Mouse (Mus musculus) cerebellum, adult 9-11 months (tissue): Measurements from ENCODE around the gene Nek7.

Source experiments
- DNase-seq: peaks from one replicate; pipeline ENCODE4 v3.0.0; 2022

The Nek7 gene

GRCm38 (mm10) chr1:138507014-138507413, 112.9 kb downstream of the Nek7 start:
- no peak for DNase-seq

- no peak for DNase-seq
These were observed 115.7 kb downstream of the Nek7 start for GRCm38 (mm10) chr1:138504228-138504627.

- no peak for DNase-seq
These were observed 119.2 kb downstream of the Nek7 start for GRCm38 (mm10) chr1:138500691-138501090.

- no peak for DNase-seq
These were observed 119.8 kb downstream of the Nek7 start for GRCm38 (mm10) chr1:138500155-138500554.

GRCm38 (mm10) chr1:138499461-138499860, 120.5 kb downstream of the Nek7 start:
- DNase-seq: no peak

- DNase-seq: no peak
These were observed 128.4 kb downstream of the Nek7 start for GRCm38 (mm10) chr1:138491382-138492097.

- no peak for DNase-seq
These were observed 132.4 kb downstream of the Nek7 start for GRCm38 (mm10) chr1:138487569-138487968.

GRCm38 (mm10) chr1:138480694-138481093, 139.2 kb downstream of the Nek7 start:
- DNase-seq: no peak

- no peak for DNase-seq
These were observed 154.6 kb downstream of the Nek7 start for GRCm38 (mm10) chr1:138465352-138465751.

- no peak for DNase-seq
These were observed 158.5 kb downstream of the Nek7 start for GRCm38 (mm10) chr1:138461425-138461824.

- no peak for DNase-seq
These were observed 170.5 kb downstream of the Nek7 start for GRCm38 (mm10) chr1:138449476-138449851.

GRCm38 (mm10) chr1:138448635-138449475, 171.1 kb downstream of the Nek7 start:
- no peak for DNase-seq

- DNase-seq: no peak
These were observed 173.1 kb downstream of the Nek7 start for GRCm38 (mm10) chr1:138446846-138447245.
